Comparison of ENCODE assay signal across 7 mouse cellular contexts in genomic region chr6:97250966-97251365, GRCm38 (mm10). TPM values are rescaled to one million over a fixed set of nuclear protein-coding genes. Genes with fewer than 3 reads are reported as not detected.
DNase-seq lines count a peak whose midpoint lies in the region; ATAC-seq lines count a peak whose summit lies in the region.

No protein-coding gene starts in this region.

- peak; percentile 38 for DNase-seq in urinary bladder, postnatal 25 days (ENCODE audit: low spot score)
- DNase-seq in urinary bladder, postnatal 10 days (ENCODE audit: low spot score): no peak
- peak; percentile 70 for DNase-seq in adrenal gland, postnatal 14 days
- peak; percentile 48 for DNase-seq in forelimb bud, embryonic 11.5 days (ENCODE audit: low read depth, low spot score)
- peak; percentile 50 for DNase-seq in left cerebral cortex, postnatal 4 days
- DNase-seq in retina, adult 2 months (ENCODE audit: low read depth, low spot score): peak; percentile 16

- intact Hi-C loops in left cerebral cortex, postnatal 4 days (cut with DNase I): no loop called here

- peak; percentile 68 to 80 for ATAC-seq in hematopoietic stem cell, adult 5-6 weeks (replicated peaks in 1 of 2; ENCODE audit: insufficient read depth in 1 of 2, low FRiP score in 2 of 2, low TSS enrichment in 1 of 2, low read depth in 1 of 2, poor library complexity in 2 of 2, severe bottlenecking in 2 of 2)

RNA-seq across cellular contexts. Expression of gene Lmod3, which starts 1.6 kb away (rescaled TPM):
- not detected in 2 replicates for total RNA-seq in adrenal gland, postnatal 14 days (2021)
- not detected in 2 replicates for total RNA-seq in hematopoietic stem cell, adult 5-6 weeks (2017)
- total RNA-seq in left cerebral cortex, postnatal 4 days (2021): 1 to 10 TPM in 1 of 2 experiments, under 1 TPM in 1; 0.77 to 1.1 TPM

RNA-seq across cellular contexts. Expression of gene Arl6ip5, which starts 40.5 kb away (rescaled TPM):
- 82.2 and 89.5 TPM in 2 replicates for total RNA-seq in adrenal gland, postnatal 14 days (2021)
- 52.7 and 84.3 TPM in 2 replicates for total RNA-seq in hematopoietic stem cell, adult 5-6 weeks (2017)
- 100 to 1,000 TPM; 150 to 152 TPM for total RNA-seq in left cerebral cortex, postnatal 4 days (2021)

RNA-seq across cellular contexts. Expression of gene Uba3, which starts 45.5 kb away (rescaled TPM):
- total RNA-seq in adrenal gland, postnatal 14 days (2021): 62.9 and 63.4 TPM in 2 replicates
- 79.2 and 109 TPM in 2 replicates for total RNA-seq in hematopoietic stem cell, adult 5-6 weeks (2017)
- total RNA-seq in left cerebral cortex, postnatal 4 days (2021): 10 to 100 TPM; 75.9 to 78.9 TPM
